Mouse (Mus musculus) cortical plate, adult 2 months (tissue): Measurements from ENCODE around the gene Bcar1.

Source experiments
- CTCF ChIP-seq: fragments of 200-500 bp; IDR thresholded peaks from 2 replicates; pipeline ENCODE4 v1.5.1; 2011; ENCODE audit warnings: mild to moderate bottlenecking, control low read depth, low read length; ENCODE audit not compliant: insufficient read depth; ENCODE audit errors: extremely low read depth
- POLR2A ChIP-seq: fragments of 200-500 bp; IDR thresholded peaks from 2 replicates; pipeline ENCODE4 v1.6.1; 2011; ENCODE audit warnings: mild to moderate bottlenecking, low read length, control low read depth; ENCODE audit not compliant: insufficient read depth; ENCODE audit errors: extremely low read depth

DNA sequence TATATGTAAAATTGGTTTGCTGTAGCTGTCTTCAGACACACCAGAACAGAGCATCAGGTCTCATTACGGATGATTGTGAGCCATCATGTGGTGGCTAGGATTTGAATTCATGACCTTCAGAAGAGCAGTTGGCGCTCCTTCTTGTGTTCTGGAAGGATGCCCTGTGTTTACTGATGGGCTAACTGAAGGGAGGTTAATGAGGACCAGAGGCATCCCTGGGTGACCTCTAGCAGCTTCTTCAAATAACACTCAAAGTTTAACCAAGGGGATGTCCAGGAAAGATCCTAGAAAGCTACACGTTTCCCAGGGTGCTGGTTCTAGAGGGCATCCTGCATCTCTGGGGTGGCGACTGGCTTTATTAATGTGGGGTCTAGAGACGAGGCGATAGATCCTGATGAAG lies 11.1 kb upstream of the Bcar1 start:
- TF ChIP-seq CTCF: no peak
- TF ChIP-seq POLR2A: no peak
